16 mouse cellular contexts compared by ENCODE assay signal in the genomic region with DNA sequence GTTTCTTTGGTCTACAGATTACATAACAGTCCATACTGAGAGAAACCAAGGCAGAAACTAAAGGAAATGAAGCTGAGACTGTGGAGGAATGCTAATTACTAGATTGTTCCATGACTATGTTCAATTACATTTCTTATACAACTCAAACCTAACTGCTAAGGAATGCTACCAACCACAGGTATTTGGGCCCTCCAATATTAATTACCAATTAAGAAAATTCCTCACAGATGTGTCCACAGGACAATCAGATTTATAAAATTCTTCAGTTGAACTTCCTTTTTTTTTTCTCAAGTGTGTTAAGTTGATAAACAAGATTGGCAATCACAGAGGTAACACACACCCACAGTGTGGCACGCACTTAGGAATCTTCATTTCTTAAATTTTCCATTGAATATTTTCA.
"Had no signal": no experiment of that assay in that cellular context is flagged by ENCODE, and none has a peak within 500 bp of the region (broad histone marks: within the 10 kb centered on the region; RNA-seq: fewer than 3 reads in every experiment).

No protein-coding gene starts in this region.

- DNase-seq: cerebellum, adult 9-10 months; cerebellum, adult 9-11 months; cerebellum, postnatal 10 days; cerebellum, postnatal 14 days; cerebellum, postnatal 25 days; cerebellum, postnatal 36 days; embryo, embryonic 11 days; forebrain, postnatal 0 days; gastrocnemius, adult 2 months; gastrocnemius, postnatal 10 days; gastrocnemius, postnatal 14 days; gastrocnemius, postnatal 25 days; gastrocnemius, postnatal 36 days; heart, adult 11 months; heart, adult 18-20 months; heart, adult 2 months had no signal
